Mouse (Mus musculus) stomach, embryonic 15.5 days (tissue): ENCODE data around the gene Sh2d3c. TPM values are rescaled to one million over a fixed set of nuclear protein-coding genes. Genes with fewer than 3 reads are reported as not detected.

ENCODE experiments used
- ATAC-seq: fragments of 200-750 bp; cut with Nextera tagmentation; 2 replicates; pipeline ENCODE4 v1.8.0; 2017; ENCODE audit warnings: low read depth, moderate number of reproducible peaks, moderate TSS enrichment; ENCODE audit not compliant: insufficient read depth, low FRiP score
- H3K27ac ChIP-seq: fragments of 300-500 bp; sonication (generic); 2 replicates; pipeline ENCODE4 v1.5.1; 2015; ENCODE audit warnings: mild to moderate bottlenecking, inconsistent platforms
- H3K27me3 ChIP-seq: fragments of 300-500 bp; sonication (generic); replicated peaks from 2 replicates; pipeline ENCODE4 v1.6.1; 2015; ENCODE audit warnings: inconsistent platforms
- H3K36me3 ChIP-seq: fragments of 300-500 bp; sonication (generic); 2 replicates; pipeline ENCODE4 v1.6.1; 2015; ENCODE audit warnings: inconsistent platforms
- H3K4me1 ChIP-seq: fragments of 300-500 bp; sonication (generic); 2 replicates; pipeline ENCODE4 v1.6.1; 2015; ENCODE audit warnings: inconsistent platforms
- H3K4me2 ChIP-seq: fragments of 300-500 bp; sonication (generic); 2 replicates; pipeline ENCODE4 v1.6.1; 2015; ENCODE audit warnings: mild to moderate bottlenecking, inconsistent platforms
- H3K4me3 ChIP-seq: fragments of 300-500 bp; sonication (generic); replicated peaks from 2 replicates; pipeline ENCODE4 v1.5.1; 2015; ENCODE audit warnings: inconsistent platforms
- H3K9ac ChIP-seq: fragments of 300-500 bp; sonication (generic); 2 replicates; pipeline ENCODE4 v1.6.1; 2015; ENCODE audit warnings: inconsistent platforms
- H3K9me3 ChIP-seq: fragments of 300-500 bp; sonication (generic); 2 replicates; pipeline ENCODE4 v1.6.1; 2016; ENCODE audit warnings: inconsistent platforms
- WGBS: fragments of 180-500 bp; shearing (Covaris S2); methylation state at CpG from one replicate; pipeline ENCODE4 v1.1.7; 2015; 5-methylcytosine and 5-hydroxymethylcytosine counted together
- polyA plus RNA-seq: library from polyadenylated mRNA; unstranded; fragments of >200 nt; fragmentation: Nextera tagmentation; extraction: Ambion mirVana; gene quantifications from 2 replicates; pipeline ENCODE4 v1.2.1, GENCODE M21; 2015

The Sh2d3c gene
- polyA plus RNA-seq: 26.2 and 28.6 TPM in 2 replicates

DNA sequence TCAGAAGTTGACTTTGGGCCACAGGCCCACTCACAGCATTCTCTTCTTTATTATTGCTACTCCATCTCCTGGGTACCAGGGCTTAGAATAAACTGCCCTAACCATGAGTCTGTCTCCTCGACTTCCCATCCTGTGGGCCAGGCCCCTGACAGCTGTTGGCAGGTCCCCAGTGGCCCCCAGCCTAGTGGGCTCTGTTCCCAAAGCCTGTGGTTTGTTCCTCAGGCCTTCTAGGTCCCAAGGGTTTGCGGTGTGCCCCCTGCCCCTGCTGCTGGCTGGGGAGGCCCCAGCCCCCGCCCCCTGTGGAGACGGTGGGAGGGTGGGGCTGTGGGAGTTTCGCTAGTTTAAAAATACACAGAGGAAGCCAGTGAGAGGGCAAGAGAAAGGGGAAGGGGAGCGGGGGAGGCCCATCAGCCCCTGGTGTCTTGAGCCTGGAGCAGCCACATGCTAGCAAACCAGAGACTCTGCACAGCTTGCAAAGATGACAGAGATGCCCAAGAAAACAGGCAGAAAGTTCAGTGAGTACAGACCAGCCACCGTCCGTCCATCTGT, at the start of gene Sh2d3c:
Sh2d3c (plus strand) TSS at position 375 of the 549 bp plus-strand sequence.
- Histone ChIP-seq H3K9me3 (no peaks in the 10 kb centered on the region), H3K27me3 (no peaks in the 10 kb centered on the region), H3K4me2 (peak within 1 kb of the TSS; percentile 44), H3K4me1 (peaks cover 15% of the 10 kb centered on the region), H3K9ac (no peak within 1 kb of the TSS), H3K4me3 (peak within 1 kb of the TSS; percentile 33), H3K36me3 (no peaks in the 10 kb centered on the region), H3K27ac (peak within 1 kb of the TSS; percentile 41)
- 16% methylated on average over 8 of the region's 8 CpGs for WGBS
- ATAC-seq: peak; percentile 27; the same call in 1 of the 2 replicates

DNA sequence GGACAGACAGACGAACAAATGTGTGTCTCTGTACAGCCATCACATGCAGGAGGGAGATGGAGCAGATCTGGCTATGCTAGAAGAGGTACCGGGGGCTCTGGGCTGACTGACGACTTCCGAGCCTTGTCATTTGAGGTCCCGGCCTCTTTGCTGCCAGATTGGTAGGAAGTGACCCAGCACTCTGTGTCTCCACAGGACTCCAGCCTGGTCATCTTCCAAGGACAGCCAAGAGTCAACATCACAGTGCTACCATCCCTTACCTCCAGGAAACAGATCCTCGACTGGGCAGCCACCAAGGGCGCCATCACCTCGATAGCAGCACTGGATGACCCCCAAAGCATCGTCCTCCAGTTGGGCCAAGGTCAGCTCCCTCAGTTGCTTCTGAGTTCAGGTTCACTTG, 49.7 kb upstream of the Sh2d3c start:
- Histone ChIP-seq H3K9me3 (no peaks in the 10 kb centered on the region), H3K9ac (no peak overlapping the region), H3K4me2 (no peak overlapping the region), H3K36me3 (0 out of 2 replicates have a peak, but pooled peaks cover 7% of the 10 kb centered on the region), H3K4me3 (no peak overlapping the region), H3K4me1 (peaks cover 5% of the 10 kb centered on the region; the same call in 1 of the 2 replicates), H3K27me3 (no peaks in the 10 kb centered on the region), H3K27ac (no peak overlapping the region)
- 88% methylated on average over 9 of the region's 9 CpGs for WGBS
- ATAC-seq: no peak

DNA sequence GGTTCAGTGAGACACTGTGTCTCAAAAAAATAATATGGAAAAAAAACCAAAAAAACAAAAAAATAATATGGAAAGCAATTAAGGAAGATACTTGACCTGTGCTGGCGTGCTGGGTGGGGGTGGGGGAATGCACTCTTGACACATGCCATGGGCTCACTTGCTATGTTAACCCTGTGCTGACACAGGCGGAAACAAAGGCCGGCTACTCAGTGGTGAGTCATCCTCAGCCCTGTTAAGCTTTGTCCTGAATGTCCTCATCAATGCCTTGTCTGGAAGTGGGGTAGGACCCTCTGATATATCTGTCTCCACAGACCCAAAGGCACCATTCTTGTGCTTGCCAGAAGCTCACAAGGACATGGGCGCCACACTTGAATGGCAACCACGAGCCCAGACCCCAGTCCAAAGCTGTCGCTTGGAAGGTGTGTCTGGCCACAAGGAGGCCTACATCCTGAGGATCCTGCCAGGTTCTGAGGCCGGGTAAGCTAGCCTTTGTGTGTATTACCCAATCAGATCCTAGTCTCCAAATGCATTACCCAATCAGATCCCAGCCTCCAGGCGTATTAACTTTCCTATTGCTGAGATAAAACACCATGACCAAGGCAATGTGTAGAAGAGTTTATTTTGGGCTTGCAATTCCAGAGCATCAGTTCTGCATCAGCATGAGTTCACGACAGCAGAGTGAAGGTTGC, 48.8 kb upstream of the Sh2d3c start:
- Histone ChIP-seq H3K27ac (no peak overlapping the region), H3K36me3 (0 out of 2 replicates have a peak, but pooled peaks cover 7% of the 10 kb centered on the region), H3K27me3 (no peaks in the 10 kb centered on the region), H3K4me3 (no peak overlapping the region), H3K4me1 (peaks cover 5% of the 10 kb centered on the region; the same call in 1 of the 2 replicates), H3K9me3 (no peaks in the 10 kb centered on the region), H3K9ac (no peak overlapping the region), H3K4me2 (no peak overlapping the region)
- no peak; the same call in 1 of the 2 replicates for ATAC-seq
- 73% methylated on average over 9 of the region's 9 CpGs for WGBS

DNA sequence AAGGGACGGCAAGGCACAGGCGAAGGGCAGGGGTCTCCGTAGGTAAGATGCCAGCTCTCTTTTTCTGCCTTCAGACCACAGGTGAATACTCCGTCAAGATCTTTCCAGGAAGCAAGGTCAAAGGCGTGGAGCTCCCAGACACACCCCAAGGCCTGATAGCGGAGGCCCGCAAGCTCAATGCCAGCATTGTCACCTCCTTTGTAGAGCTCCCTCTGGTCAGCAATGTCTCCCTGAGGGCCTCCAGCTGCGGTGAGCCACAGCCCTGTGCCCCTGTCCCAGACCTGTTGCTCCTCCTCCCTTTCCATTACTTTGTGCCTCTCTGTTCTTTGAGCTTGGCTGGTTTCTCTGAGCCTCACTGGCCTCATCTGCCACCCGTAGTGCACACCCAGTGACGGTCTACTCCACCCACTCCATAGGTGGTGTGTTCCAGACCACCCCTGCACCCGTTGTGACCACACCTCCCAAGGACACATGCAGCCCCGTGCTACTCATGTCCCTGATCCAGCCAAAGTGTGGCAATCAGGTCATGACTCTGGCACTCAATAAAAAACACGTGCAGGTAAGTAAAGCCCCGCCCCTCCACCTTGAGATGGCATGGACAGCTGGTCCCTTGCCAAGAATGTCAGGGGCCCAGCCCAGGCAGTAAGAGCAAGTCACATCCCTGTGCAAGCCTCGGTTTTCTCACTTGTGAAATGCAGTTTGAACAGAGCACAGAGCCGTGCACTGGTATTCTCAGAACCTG, 47.5 kb upstream of the Sh2d3c start:
- Histone ChIP-seq H3K4me2 (no peak overlapping the region), H3K9ac (no peak overlapping the region), H3K36me3 (0 out of 2 replicates have a peak, but pooled peaks cover 11% of the 10 kb centered on the region), H3K27ac (peak overlapping the region; percentile 48), H3K27me3 (no peaks in the 10 kb centered on the region), H3K4me1 (peaks cover 5% of the 10 kb centered on the region; the same call in 1 of the 2 replicates), H3K9me3 (no peaks in the 10 kb centered on the region), H3K4me3 (no peak overlapping the region)
- WGBS: 66% methylated on average over 16 of the region's 16 CpGs
- ATAC-seq: peak; percentile 67

DNA sequence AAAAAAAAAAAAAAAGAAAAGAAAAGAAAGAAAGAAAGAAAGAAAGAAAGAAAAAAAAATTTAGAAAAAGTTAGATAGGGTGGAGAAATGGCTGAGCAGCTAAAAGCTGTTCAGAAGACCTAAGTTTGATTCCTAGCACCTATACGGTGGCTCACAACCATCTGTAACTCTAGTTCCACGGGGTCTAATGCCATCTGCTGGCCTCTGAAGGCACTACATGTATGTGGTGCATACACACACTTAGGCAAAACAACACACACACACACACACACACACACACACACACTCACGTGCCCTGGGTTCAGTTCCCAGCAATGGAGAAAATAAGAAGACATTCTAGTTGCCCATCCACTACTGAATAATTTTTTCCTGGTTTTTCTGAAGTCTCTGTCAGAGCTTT, 44.0 kb upstream of the Sh2d3c start:
- H3K4me1 ChIP-seq: peaks cover 24% of the 10 kb centered on the region
- no peak for ATAC-seq
- no peak overlapping the region for H3K4me3 ChIP-seq
- no peaks in the 10 kb centered on the region for H3K9me3 ChIP-seq
- 92% methylated on average over 3 of the region's 3 CpGs for WGBS
- H3K27ac ChIP-seq: no peak overlapping the region
- 0 out of 2 replicates have a peak, but pooled peaks cover 7% of the 10 kb centered on the region for H3K36me3 ChIP-seq
- H3K27me3 ChIP-seq: no peaks in the 10 kb centered on the region
- H3K4me2 ChIP-seq: no peak overlapping the region
- no peak overlapping the region for H3K9ac ChIP-seq

DNA sequence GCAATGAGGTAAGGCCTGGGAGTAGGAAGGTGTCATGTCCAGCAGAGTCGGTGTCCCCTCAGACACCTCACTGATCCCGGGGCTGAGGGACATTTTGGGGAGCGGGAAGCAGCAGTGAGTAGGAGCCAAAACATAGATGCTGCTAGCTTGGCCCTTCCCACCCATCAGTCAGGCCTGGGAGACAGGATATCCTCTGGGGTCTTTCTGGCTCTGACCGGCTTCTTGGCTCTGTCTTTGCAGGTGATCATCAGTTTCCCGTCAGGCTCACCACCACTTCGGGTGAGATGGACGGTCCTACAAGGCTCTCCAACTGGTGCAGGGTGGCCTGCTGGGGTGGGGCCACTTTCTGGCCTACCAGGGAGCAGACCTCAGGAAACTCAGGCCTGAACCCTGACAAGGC, 43.2 kb upstream of the Sh2d3c start:
- 0 out of 2 replicates have a peak, but pooled peaks cover 7% of the 10 kb centered on the region for H3K36me3 ChIP-seq
- H3K27ac ChIP-seq: no peak overlapping the region
- no peaks in the 10 kb centered on the region for H3K9me3 ChIP-seq
- H3K27me3 ChIP-seq: no peaks in the 10 kb centered on the region
- H3K9ac ChIP-seq: no peak overlapping the region
- no peak overlapping the region for H3K4me3 ChIP-seq
- H3K4me2 ChIP-seq: no peak overlapping the region
- 85% methylated on average over 7 of the region's 7 CpGs for WGBS
- peaks cover 28% of the 10 kb centered on the region for H3K4me1 ChIP-seq
- ATAC-seq: no peak

DNA sequence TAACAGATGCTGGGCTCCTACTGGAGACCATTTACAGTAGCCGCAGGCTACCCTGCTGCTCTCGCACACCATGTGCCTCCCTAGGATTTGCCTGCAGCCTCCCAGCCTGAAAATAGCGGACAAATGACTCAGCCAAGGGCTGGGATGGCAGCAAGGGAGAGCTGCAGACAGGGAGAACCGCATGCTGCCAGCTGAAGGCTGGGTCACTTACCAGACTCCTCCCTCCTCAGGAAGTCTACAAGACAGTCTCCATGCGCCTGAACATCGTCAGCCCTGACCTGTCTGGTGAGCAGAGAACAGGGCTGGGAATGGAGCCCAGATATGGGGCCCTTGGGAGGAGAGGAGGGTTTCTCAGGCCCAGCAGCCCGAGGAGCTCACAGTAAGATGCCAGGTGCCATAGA, 40.8 kb upstream of the Sh2d3c start:
- Histone ChIP-seq H3K9ac (no peak overlapping the region), H3K4me3 (no peak overlapping the region), H3K27me3 (no peaks in the 10 kb centered on the region), H3K27ac (peak overlapping the region; percentile 65), H3K36me3 (peaks cover 23% of the 10 kb centered on the region), H3K9me3 (no peaks in the 10 kb centered on the region), H3K4me1 (peaks cover 28% of the 10 kb centered on the region), H3K4me2 (no peak overlapping the region)
- 20% methylated on average over 7 of the region's 7 CpGs for WGBS
- peak; percentile 57 for ATAC-seq

DNA sequence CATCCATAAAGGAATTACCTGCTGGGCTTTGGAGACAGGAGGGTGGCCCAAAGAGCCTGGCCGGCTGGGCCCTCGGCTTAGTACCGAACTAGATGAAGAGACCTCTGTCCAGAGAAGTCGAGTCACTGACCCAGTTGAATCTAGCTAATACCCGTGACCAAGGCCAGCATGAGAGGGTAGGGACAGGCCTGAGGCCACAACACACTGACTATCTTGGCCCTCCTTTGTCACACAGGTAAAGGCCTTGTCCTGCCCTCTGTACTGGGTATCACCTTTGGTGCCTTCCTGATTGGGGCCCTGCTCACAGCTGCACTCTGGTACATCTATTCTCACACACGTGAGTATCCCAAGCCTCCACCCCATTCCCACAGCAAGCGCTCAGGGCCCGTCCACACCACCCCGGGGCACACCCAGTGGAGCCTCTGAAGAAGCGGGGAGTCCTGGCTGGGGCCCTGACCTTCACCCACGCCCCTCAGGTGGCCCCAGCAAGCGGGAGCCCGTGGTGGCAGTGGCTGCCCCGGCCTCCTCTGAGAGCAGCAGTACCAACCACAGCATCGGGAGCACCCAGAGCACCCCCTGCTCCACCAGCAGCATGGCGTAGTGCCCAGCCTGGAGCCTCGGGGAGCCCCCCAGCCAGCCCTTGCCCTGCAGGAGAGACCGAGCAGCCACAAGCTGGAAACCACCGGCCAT, 39.7 kb upstream of the Sh2d3c start:
- Histone ChIP-seq H3K4me2 (no peak overlapping the region), H3K9me3 (no peaks in the 10 kb centered on the region), H3K9ac (no peak overlapping the region), H3K36me3 (peaks cover 32% of the 10 kb centered on the region), H3K27ac (peak overlapping the region; percentile 65), H3K4me3 (no peak overlapping the region), H3K27me3 (no peaks in the 10 kb centered on the region), H3K4me1 (peaks cover 28% of the 10 kb centered on the region)
- 77% methylated on average over 19 of the region's 19 CpGs for WGBS
- ATAC-seq: no peak

DNA sequence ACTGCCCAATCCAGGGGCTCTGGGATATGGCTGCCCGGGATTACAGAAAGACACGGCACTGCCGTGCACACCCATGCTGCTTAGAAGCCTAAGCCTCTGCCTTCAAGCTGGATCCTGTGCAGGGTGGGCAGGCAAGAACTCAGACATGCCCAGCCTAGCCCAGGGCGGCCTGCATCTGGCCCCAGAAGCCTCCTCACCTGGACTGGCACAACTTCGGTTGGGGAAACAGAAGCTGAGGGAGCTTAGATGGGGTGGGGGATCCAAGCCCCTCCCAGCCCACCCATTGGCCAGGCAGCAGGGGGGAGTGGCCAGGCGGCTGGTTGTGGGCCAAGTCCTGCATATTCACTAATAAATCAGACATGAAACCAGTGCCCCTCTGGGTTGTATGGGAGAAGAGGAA, 39.1 kb upstream of the Sh2d3c start:
- Histone ChIP-seq H3K4me2 (0 out of 2 replicates have a peak overlapping the region, but pooled peaks have one; percentile 13), H3K4me3 (no peak overlapping the region), H3K36me3 (peaks cover 33% of the 10 kb centered on the region), H3K27ac (peak overlapping the region; percentile 65; the same call in 1 of the 2 replicates), H3K27me3 (no peaks in the 10 kb centered on the region), H3K4me1 (peaks cover 28% of the 10 kb centered on the region), H3K9me3 (no peaks in the 10 kb centered on the region), H3K9ac (no peak overlapping the region)
- 59% methylated on average over 6 of the region's 6 CpGs for WGBS
- peak; percentile 25 for ATAC-seq

DNA sequence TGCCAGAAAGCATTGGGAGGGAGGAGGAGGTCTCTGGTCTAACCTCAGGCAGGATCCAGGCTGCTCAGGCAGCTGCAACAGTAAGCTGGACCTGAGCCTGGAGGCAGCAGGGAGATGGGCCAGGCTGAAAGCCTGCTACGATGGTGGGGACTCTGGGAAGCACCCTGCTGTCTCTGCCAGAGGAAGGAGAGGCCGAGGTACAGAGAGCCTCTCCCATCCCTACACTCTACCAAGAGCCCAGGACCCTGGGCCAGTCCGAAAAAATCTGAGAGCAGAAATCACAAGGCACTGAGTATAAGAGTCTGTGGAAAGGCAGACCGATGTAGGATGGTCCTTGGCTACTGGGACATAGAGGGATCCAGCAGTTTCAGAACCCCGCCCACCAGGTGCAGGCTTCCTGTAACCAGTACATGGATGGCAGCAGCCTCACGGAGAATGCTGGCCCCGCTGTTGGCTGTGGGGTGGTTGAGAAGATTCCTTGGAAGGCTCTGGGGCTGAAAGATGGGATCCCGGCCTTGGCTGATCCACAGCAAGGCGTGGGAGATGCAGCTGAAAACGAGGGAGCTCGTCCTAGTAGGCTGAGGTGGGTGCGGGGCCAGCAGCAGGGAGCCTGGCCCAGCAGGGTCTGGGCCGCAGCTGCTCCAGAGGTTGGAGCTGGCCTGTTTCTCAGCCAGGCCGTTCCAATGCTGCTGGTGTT, 38.0 kb upstream of the Sh2d3c start:
- Histone ChIP-seq H3K9ac (no peak overlapping the region), H3K4me2 (no peak overlapping the region), H3K27ac (no peak overlapping the region), H3K36me3 (peaks cover 40% of the 10 kb centered on the region), H3K4me1 (peaks cover 28% of the 10 kb centered on the region), H3K27me3 (no peaks in the 10 kb centered on the region), H3K4me3 (no peak overlapping the region), H3K9me3 (no peaks in the 10 kb centered on the region)
- 76% methylated on average over 14 of the region's 14 CpGs for WGBS
- no peak for ATAC-seq

DNA sequence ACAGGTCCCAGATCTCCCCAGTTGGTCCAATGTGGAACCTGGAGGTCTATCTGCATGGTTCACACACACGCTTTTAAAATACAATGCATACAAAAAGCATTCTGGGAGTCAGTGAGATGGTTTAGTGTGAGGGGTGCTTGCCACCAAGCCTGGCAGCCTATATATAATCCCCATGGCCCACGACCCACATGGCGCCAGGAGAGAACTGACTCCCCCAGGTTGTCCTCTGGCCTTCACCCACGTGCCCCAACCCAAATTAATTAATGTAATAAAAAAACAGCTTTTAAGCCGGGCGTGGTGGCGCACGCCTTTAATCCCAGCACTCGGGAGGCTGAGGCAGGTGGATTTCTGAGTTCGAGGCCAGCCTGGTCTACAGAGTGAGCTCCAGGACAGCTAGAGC, 37.2 kb upstream of the Sh2d3c start:
- Histone ChIP-seq H3K9me3 (no peaks in the 10 kb centered on the region), H3K4me2 (no peak overlapping the region), H3K4me3 (no peak overlapping the region), H3K36me3 (peaks cover 41% of the 10 kb centered on the region), H3K27ac (no peak overlapping the region), H3K9ac (no peak overlapping the region), H3K4me1 (peaks cover 28% of the 10 kb centered on the region), H3K27me3 (no peaks in the 10 kb centered on the region)
- ATAC-seq: no peak
- 90% methylated on average over 10 of the region's 10 CpGs for WGBS
